Mouse (Mus musculus): ENCODE measurements at regions not wholly inside any gene's neighbourhood (a gene's known extent, or its start where the extent isn't known, plus 50 kb on each side); places are given as distances from the start of the nearest gene placed in this dataset.

GRCm38 (mm10) chr6:91573487-91573886 is 57.8 kb downstream of the Lsm3 start:
- 0 out of 2 replicates have a peak, but pooled peaks cover 2% of the 10 kb centered on the region for H3K27me3 ChIP-seq (ENCODE audit: insufficient read depth, low read length)
- no peak overlapping the region for H3K4me2 ChIP-seq (ENCODE audit: low read depth, low read length, poor library complexity, severe bottlenecking)
- H3K4me1 ChIP-seq (ENCODE audit: insufficient read depth, low read length) = no peaks in the 10 kb centered on the region
- DNase-seq (ENCODE audit: low spot score) (no peak), ATAC-seq (ENCODE audit: low FRiP score) (no peak)
- no peak overlapping the region for H3K27ac ChIP-seq (ENCODE audit: low read depth, low read length)
- TF ChIP-seq CTCF (IDR thresholded peaks at IDR 0.05) = no peak
- no peak overlapping the region for H3K4me3 ChIP-seq (ENCODE audit: low read depth, low read length)
- no peaks in the 10 kb centered on the region for H3K9me3 ChIP-seq (ENCODE audit: low read length)
- no peaks in the 10 kb centered on the region for H3K36me3 ChIP-seq (ENCODE audit: insufficient read depth, low read length)
- H3K9ac ChIP-seq (replicated peaks; ENCODE audit: low read length, poor library complexity, severe bottlenecking) = no peak overlapping the region
- WGBS = 89% methylated on average over 8 of the region's 8 CpGs

- no peak for DNase-seq (ENCODE audit: low spot score)
- WGBS = 87% methylated on average over 10 of the region's 10 CpGs
- Histone ChIP-seq H3K9ac (replicated peaks; ENCODE audit: low read length, poor library complexity, severe bottlenecking) (no peak overlapping the region), H3K27ac (ENCODE audit: low read depth, low read length) (no peak overlapping the region), H3K4me3 (ENCODE audit: low read depth, low read length) (no peak overlapping the region), H3K4me2 (ENCODE audit: low read depth, low read length, poor library complexity, severe bottlenecking) (no peak overlapping the region), H3K27me3 (ENCODE audit: insufficient read depth, low read length) (0 out of 2 replicates have a peak, but pooled peaks cover 2% of the 10 kb centered on the region), H3K4me1 (ENCODE audit: insufficient read depth, low read length) (no peaks in the 10 kb centered on the region), H3K36me3 (ENCODE audit: insufficient read depth, low read length) (no peaks in the 10 kb centered on the region), H3K9me3 (ENCODE audit: low read length) (no peaks in the 10 kb centered on the region)
- no peak for TF ChIP-seq CTCF (IDR thresholded peaks at IDR 0.05)
- ATAC-seq (ENCODE audit: low FRiP score) = no peak
Measured at GRCm38 (mm10) chr6:91574414-91574813, 58.7 kb downstream of the Lsm3 start.

- no peak overlapping the region for H3K27ac ChIP-seq (ENCODE audit: low read depth, low read length)
- 0 out of 2 replicates have a peak, but pooled peaks cover 2% of the 10 kb centered on the region for H3K27me3 ChIP-seq (ENCODE audit: insufficient read depth, low read length)
- H3K9me3 ChIP-seq (ENCODE audit: low read length) = no peaks in the 10 kb centered on the region
- H3K4me2 ChIP-seq (ENCODE audit: low read depth, low read length, poor library complexity, severe bottlenecking) = no peak overlapping the region
- H3K4me3 ChIP-seq (ENCODE audit: low read depth, low read length) = no peak overlapping the region
- no peak overlapping the region for H3K9ac ChIP-seq (replicated peaks; ENCODE audit: low read length, poor library complexity, severe bottlenecking)
- WGBS = 65% methylated on average over 4 of the region's 4 CpGs
- H3K36me3 ChIP-seq (ENCODE audit: insufficient read depth, low read length) = no peaks in the 10 kb centered on the region
- ATAC-seq (ENCODE audit: low FRiP score) = no peak
- peak; percentile 94 for TF ChIP-seq CTCF (IDR thresholded peaks at IDR 0.05)
- peak; percentile 76 for DNase-seq (ENCODE audit: low spot score)
- no peaks in the 10 kb centered on the region for H3K4me1 ChIP-seq (ENCODE audit: insufficient read depth, low read length)
Measured at GRCm38 (mm10) chr6:91575662-91576364, 60.1 kb downstream of the Lsm3 start.

GRCm38 (mm10) chr6:91576906-91577305 is 61.2 kb downstream of the Lsm3 start:
- WGBS = 32% methylated on average over 15 of the region's 15 CpGs
- DNase-seq (ENCODE audit: low spot score) (peak; percentile 57), ATAC-seq (ENCODE audit: low FRiP score) (no peak)
- TF ChIP-seq CTCF (IDR thresholded peaks at IDR 0.05) = no peak
- H3K4me1 ChIP-seq (ENCODE audit: insufficient read depth, low read length) = no peaks in the 10 kb centered on the region
- no peak overlapping the region for H3K9ac ChIP-seq (replicated peaks; ENCODE audit: low read length, poor library complexity, severe bottlenecking)
- H3K4me3 ChIP-seq (ENCODE audit: low read depth, low read length) = no peak overlapping the region
- H3K27ac ChIP-seq (ENCODE audit: low read depth, low read length) = no peak overlapping the region
- H3K27me3 ChIP-seq (ENCODE audit: insufficient read depth, low read length) = 0 out of 2 replicates have a peak, but pooled peaks cover 2% of the 10 kb centered on the region
- H3K4me2 ChIP-seq (ENCODE audit: low read depth, low read length, poor library complexity, severe bottlenecking) = no peak overlapping the region
- no peaks in the 10 kb centered on the region for H3K9me3 ChIP-seq (ENCODE audit: low read length)
- H3K36me3 ChIP-seq (ENCODE audit: insufficient read depth, low read length) = no peaks in the 10 kb centered on the region

- ATAC-seq (ENCODE audit: low FRiP score) (no peak), DNase-seq (ENCODE audit: low spot score) (no peak)
- no peak overlapping the region for H3K4me2 ChIP-seq (ENCODE audit: low read depth, low read length, poor library complexity, severe bottlenecking)
- no peaks in the 10 kb centered on the region for H3K36me3 ChIP-seq (ENCODE audit: insufficient read depth, low read length)
- H3K9ac ChIP-seq (replicated peaks; ENCODE audit: low read length, poor library complexity, severe bottlenecking) = no peak overlapping the region
- no peaks in the 10 kb centered on the region for H3K27me3 ChIP-seq (ENCODE audit: insufficient read depth, low read length)
- no peak overlapping the region for H3K27ac ChIP-seq (ENCODE audit: low read depth, low read length)
- 86% methylated on average over 10 of the region's 10 CpGs for WGBS
- H3K9me3 ChIP-seq (ENCODE audit: low read length) = no peaks in the 10 kb centered on the region
- H3K4me1 ChIP-seq (ENCODE audit: insufficient read depth, low read length) = no peaks in the 10 kb centered on the region
- no peak for TF ChIP-seq CTCF (IDR thresholded peaks at IDR 0.05)
- H3K4me3 ChIP-seq (ENCODE audit: low read depth, low read length) = no peak overlapping the region
Measured at GRCm38 (mm10) chr6:91579666-91580065, 63.9 kb downstream of the Lsm3 start.

- no peak for TF ChIP-seq CTCF (IDR thresholded peaks at IDR 0.05)
- Histone ChIP-seq H3K9me3 (ENCODE audit: low read length) (no peaks in the 10 kb centered on the region), H3K27me3 (ENCODE audit: insufficient read depth, low read length) (no peaks in the 10 kb centered on the region), H3K4me1 (ENCODE audit: insufficient read depth, low read length) (no peaks in the 10 kb centered on the region), H3K9ac (replicated peaks; ENCODE audit: low read length, poor library complexity, severe bottlenecking) (no peak overlapping the region), H3K4me3 (ENCODE audit: low read depth, low read length) (no peak overlapping the region), H3K36me3 (ENCODE audit: insufficient read depth, low read length) (no peaks in the 10 kb centered on the region), H3K4me2 (ENCODE audit: low read depth, low read length, poor library complexity, severe bottlenecking) (no peak overlapping the region), H3K27ac (ENCODE audit: low read depth, low read length) (no peak overlapping the region)
- no peak for DNase-seq (ENCODE audit: low spot score)
- 88% methylated on average over 6 of the region's 6 CpGs for WGBS
- no peak for ATAC-seq (ENCODE audit: low FRiP score)
Measured at GRCm38 (mm10) chr6:91580607-91581006, 64.9 kb downstream of the Lsm3 start.
